Mouse (Mus musculus): ENCODE measurements around the gene Psrc1. TPM values are rescaled to one million over a fixed set of nuclear protein-coding genes. Genes with fewer than 3 reads are reported as not detected.

Psrc1 gene
- 115 and 117 TPM in 2 replicates for polyA plus RNA-seq (2016; fragmentation: Nextera tagmentation; extraction: Ambion mirVana)

- Histone ChIP-seq H3K4me1 (peaks cover 49% of the 10 kb centered on the region), H3K9me3 (no peaks in the 10 kb centered on the region), H3K36me3 (replicated peaks) (peaks cover 38% of the 10 kb centered on the region), H3K4me3 (peak within 1 kb of the TSS; percentile 69), H3K27ac (peak within 1 kb of the TSS; percentile 90), H3K27me3 (ENCODE audit: poor library complexity, severe bottlenecking) (no peaks in the 10 kb centered on the region)
- peak; percentile 94 for DNase-seq (ENCODE audit: extremely low spot score, low spot score)
- 1% methylated on average over 44 of the region's 44 CpGs for WGBS
These were observed at the start of gene Psrc1 for GRCm38 (mm10) chr3:108383485-108384354. TSS of gene Psrc1 (plus strand) at chr3:108383839.

- Histone ChIP-seq H3K27me3 (ENCODE audit: poor library complexity, severe bottlenecking) (no peaks in the 10 kb centered on the region), H3K36me3 (replicated peaks) (peaks cover 97% of the 10 kb centered on the region), H3K4me3 (no peak overlapping the region)
These were observed 46.8 kb upstream of the Psrc1 start for GRCm38 (mm10) chr3:108336878-108337277.

GRCm38 (mm10) chr3:108341040-108341439 lies 42.6 kb upstream of the Psrc1 start:
- no peak for DNase-seq (ENCODE audit: extremely low spot score, low spot score)
- Histone ChIP-seq H3K36me3 (replicated peaks) (peaks cover 89% of the 10 kb centered on the region), H3K9me3 (no peaks in the 10 kb centered on the region), H3K4me3 (no peak overlapping the region), H3K27ac (no peak overlapping the region), H3K4me1 (no peaks in the 10 kb centered on the region), H3K27me3 (ENCODE audit: poor library complexity, severe bottlenecking) (no peaks in the 10 kb centered on the region)
- 86% methylated on average over 2 of the region's 2 CpGs for WGBS

More at GRCm38 (mm10) chr3:108336878-108337277, 46.8 kb upstream of the Psrc1 start:
- 94% methylated on average over 5 of the region's 5 CpGs for WGBS
- Histone ChIP-seq H3K4me1 (no peaks in the 10 kb centered on the region), H3K27ac (no peak overlapping the region), H3K9me3 (no peaks in the 10 kb centered on the region)
- DNase-seq (ENCODE audit: extremely low spot score, low spot score) = no peak

- WGBS = 83% methylated on average over 7 of the region's 7 CpGs
- Histone ChIP-seq H3K27me3 (ENCODE audit: poor library complexity, severe bottlenecking) (no peaks in the 10 kb centered on the region), H3K27ac (no peak overlapping the region), H3K4me3 (no peak overlapping the region), H3K9me3 (no peaks in the 10 kb centered on the region), H3K36me3 (replicated peaks) (peaks cover 91% of the 10 kb centered on the region), H3K4me1 (no peaks in the 10 kb centered on the region)
- DNase-seq (ENCODE audit: extremely low spot score, low spot score) = no peak
These were observed 41.5 kb upstream of the Psrc1 start for GRCm38 (mm10) chr3:108342185-108342584.

- 93% methylated on average over 7 of the region's 7 CpGs for WGBS
These were observed 37.8 kb upstream of the Psrc1 start for GRCm38 (mm10) chr3:108345855-108346254.

GRCm38 (mm10) chr3:108348376-108348775 lies 35.3 kb upstream of the Psrc1 start:
- Histone ChIP-seq H3K27me3 (ENCODE audit: poor library complexity, severe bottlenecking) (no peaks in the 10 kb centered on the region), H3K4me3 (no peak overlapping the region), H3K4me1 (no peaks in the 10 kb centered on the region), H3K27ac (no peak overlapping the region), H3K36me3 (replicated peaks) (peaks cover 88% of the 10 kb centered on the region), H3K9me3 (no peaks in the 10 kb centered on the region)
- no peak for DNase-seq (ENCODE audit: extremely low spot score, low spot score)
- 90% methylated on average over 9 of the region's 9 CpGs for WGBS

More at GRCm38 (mm10) chr3:108345855-108346254, 37.8 kb upstream of the Psrc1 start:
- Histone ChIP-seq H3K4me1 (no peaks in the 10 kb centered on the region), H3K27ac (no peak overlapping the region), H3K9me3 (no peaks in the 10 kb centered on the region), H3K4me3 (no peak overlapping the region), H3K36me3 (replicated peaks) (peaks cover 90% of the 10 kb centered on the region), H3K27me3 (ENCODE audit: poor library complexity, severe bottlenecking) (no peaks in the 10 kb centered on the region)
- DNase-seq (ENCODE audit: extremely low spot score, low spot score) = no peak

GRCm38 (mm10) chr3:108355245-108355644 lies 28.4 kb upstream of the Psrc1 start:
- peaks cover 6% of the 10 kb centered on the region for H3K4me1 ChIP-seq
- no peak overlapping the region for H3K27ac ChIP-seq
- DNase-seq (ENCODE audit: extremely low spot score, low spot score) = no peak
- H3K4me3 ChIP-seq = no peak overlapping the region
- no peaks in the 10 kb centered on the region for H3K27me3 ChIP-seq (ENCODE audit: poor library complexity, severe bottlenecking)
- WGBS = 89% methylated on average over 3 of the region's 3 CpGs
- H3K9me3 ChIP-seq = no peaks in the 10 kb centered on the region
- H3K36me3 ChIP-seq (replicated peaks) = peaks cover 76% of the 10 kb centered on the region

GRCm38 (mm10) chr3:108357051-108357450 lies 26.6 kb upstream of the Psrc1 start:
- H3K27me3 ChIP-seq (ENCODE audit: poor library complexity, severe bottlenecking) = no peaks in the 10 kb centered on the region
- 92% methylated on average over 10 of the region's 10 CpGs for WGBS
- peaks cover 24% of the 10 kb centered on the region for H3K4me1 ChIP-seq
- DNase-seq (ENCODE audit: extremely low spot score, low spot score) = no peak
- no peaks in the 10 kb centered on the region for H3K9me3 ChIP-seq
- no peak overlapping the region for H3K27ac ChIP-seq
- peaks cover 60% of the 10 kb centered on the region for H3K36me3 ChIP-seq (replicated peaks)
- H3K4me3 ChIP-seq = no peak overlapping the region

GRCm38 (mm10) chr3:108358445-108358844 lies 25.2 kb upstream of the Psrc1 start:
- Histone ChIP-seq H3K4me1 (peaks cover 29% of the 10 kb centered on the region), H3K4me3 (no peak overlapping the region), H3K27me3 (ENCODE audit: poor library complexity, severe bottlenecking) (no peaks in the 10 kb centered on the region), H3K9me3 (no peaks in the 10 kb centered on the region), H3K36me3 (replicated peaks) (peaks cover 47% of the 10 kb centered on the region), H3K27ac (no peak overlapping the region)
- DNase-seq (ENCODE audit: extremely low spot score, low spot score) = no peak
- 92% methylated on average over 6 of the region's 6 CpGs for WGBS

GRCm38 (mm10) chr3:108360894-108361293 lies 22.7 kb upstream of the Psrc1 start:
- WGBS = 13% methylated on average over 7 of the region's 7 CpGs
- Histone ChIP-seq H3K4me3 (0 out of 2 replicates have a peak overlapping the region, but pooled peaks have one; percentile 9), H3K4me1 (peaks cover 44% of the 10 kb centered on the region), H3K27ac (peak overlapping the region; percentile 85), H3K9me3 (no peaks in the 10 kb centered on the region), H3K27me3 (ENCODE audit: poor library complexity, severe bottlenecking) (no peaks in the 10 kb centered on the region), H3K36me3 (replicated peaks) (peaks cover 23% of the 10 kb centered on the region)
- DNase-seq (ENCODE audit: extremely low spot score, low spot score) = peak; percentile 66

GRCm38 (mm10) chr3:108363626-108364025 lies 20.0 kb upstream of the Psrc1 start:
- DNase-seq (ENCODE audit: extremely low spot score, low spot score) = no peak
- no peaks in the 10 kb centered on the region for H3K36me3 ChIP-seq (replicated peaks)
- no peak overlapping the region for H3K27ac ChIP-seq
- H3K9me3 ChIP-seq = no peaks in the 10 kb centered on the region
- no peaks in the 10 kb centered on the region for H3K27me3 ChIP-seq (ENCODE audit: poor library complexity, severe bottlenecking)
- peaks cover 53% of the 10 kb centered on the region for H3K4me1 ChIP-seq
- 79% methylated on average over 3 of the region's 3 CpGs for WGBS
- no peak overlapping the region for H3K4me3 ChIP-seq

- peaks cover 53% of the 10 kb centered on the region for H3K4me1 ChIP-seq
- no peaks in the 10 kb centered on the region for H3K9me3 ChIP-seq
- DNase-seq (ENCODE audit: extremely low spot score, low spot score) = no peak
- H3K27ac ChIP-seq = peak within 1 kb of the TSS; percentile 9; the same call in 1 of the 2 replicates
- 78% methylated on average over 9 of the region's 9 CpGs for WGBS
- H3K27me3 ChIP-seq (ENCODE audit: poor library complexity, severe bottlenecking) = no peaks in the 10 kb centered on the region
- H3K36me3 ChIP-seq (replicated peaks) = no peaks in the 10 kb centered on the region
- no peak within 1 kb of the TSS for H3K4me3 ChIP-seq
These were observed 19.2 kb upstream of the Psrc1 start, which contains the start of gene Mybphl for GRCm38 (mm10) chr3:108364270-108364995. TSS of gene Mybphl (plus strand) at chr3:108364911.
